Mouse (Mus musculus) B cell, adult 2 months (primary cell): Measurements from ENCODE around the gene Serpina3i.

ENCODE experiments used
- DNase-seq, 2 experiments: peaks; one replicate each; pipeline ENCODE4 v3.0.0; 2022

The Serpina3i gene

DNA sequence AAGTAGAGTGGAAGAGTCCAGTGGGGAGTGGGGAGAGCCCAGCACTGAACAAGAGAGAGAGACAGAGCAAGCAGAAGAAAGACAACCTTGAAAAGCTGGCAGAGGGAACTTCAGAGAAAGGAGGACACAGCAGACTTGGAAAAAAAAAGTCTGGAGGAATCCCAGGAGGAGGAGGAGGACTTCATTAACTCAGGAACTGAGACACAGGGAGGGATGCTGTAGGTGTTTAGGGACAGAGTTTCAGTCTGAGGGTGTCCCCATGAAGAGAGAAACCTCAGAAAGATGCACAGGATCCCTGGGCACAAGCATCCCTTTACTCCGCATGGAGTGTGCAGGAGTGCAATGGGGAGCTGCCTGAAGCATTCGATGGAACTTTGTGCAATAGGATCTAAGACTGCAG lies 35.1 kb downstream of the Serpina3i start:
- DNase-seq: no peak

- DNase-seq: no peak
Measured at GRCm38 (mm10) chr12:104305991-104306390, 43.1 kb downstream of the Serpina3i start.

GRCm38 (mm10) chr12:104314253-104314652 lies 51.3 kb downstream of the Serpina3i start, which contains the start of gene Serpina3j:
Gene Serpina3j, plus strand, starts transcription at chr12:104314553.
- no peak for DNase-seq
